Mouse (Mus musculus): Measurements from ENCODE around the gene Tshz2. TPM values are rescaled to one million over a fixed set of nuclear protein-coding genes. Genes with fewer than 3 reads are reported as not detected.

Tshz2 gene
- polyA plus RNA-seq, 1 experiment: 16.1 TPM

DNA sequence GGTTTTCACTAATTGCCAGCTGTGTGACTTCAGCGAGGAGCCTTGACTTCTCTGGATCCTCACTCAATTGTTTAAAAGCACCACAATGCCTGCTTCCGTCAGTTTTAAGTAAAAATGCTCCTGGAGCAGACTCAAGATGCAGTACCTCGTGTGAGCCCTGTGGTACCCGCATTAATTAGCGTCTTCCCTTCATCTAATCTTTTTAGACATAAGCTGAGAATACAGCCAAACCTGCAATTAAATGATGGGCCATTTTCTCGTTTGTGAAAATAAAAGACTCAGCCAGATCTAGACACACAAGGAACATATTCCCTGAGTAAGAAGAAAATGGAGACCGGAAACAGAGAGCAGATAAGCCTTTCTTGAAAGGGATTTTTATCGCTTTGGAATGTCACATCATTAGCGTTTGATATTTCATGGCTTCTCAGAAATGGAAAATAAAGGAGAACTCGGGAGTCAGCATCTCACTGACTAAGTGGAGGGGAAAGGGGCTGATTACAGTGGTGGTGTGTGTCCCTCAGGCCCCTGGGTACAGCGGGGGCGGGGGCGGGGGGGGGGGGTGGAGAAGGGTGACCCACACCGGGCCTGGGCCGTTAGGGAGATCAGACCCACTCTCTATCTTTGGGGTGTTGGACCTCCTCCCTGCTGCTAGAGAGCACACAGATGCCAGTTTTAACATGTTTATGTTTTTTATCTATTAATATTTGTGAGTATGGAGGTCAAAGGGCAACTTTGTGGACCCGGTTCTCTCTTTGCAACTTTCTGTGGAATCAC is 364.6 kb downstream of the Tshz2 start:
- Histone ChIP-seq H3K4me1 (ENCODE audit: control insufficient read depth, insufficient read depth, low read length) (no peaks in the 10 kb centered on the region), H3K27me3 (ENCODE audit: control insufficient read depth, insufficient read depth, low read length) (no peaks in the 10 kb centered on the region), H3K4me3 (replicated peaks; ENCODE audit: insufficient read depth, low read depth, low read length) (no peak overlapping the region), H3K27ac (ENCODE audit: insufficient read depth, low read length) (no peak overlapping the region)
- no peak for TF ChIP-seq POLR2A (IDR thresholded peaks at IDR 0.05; ENCODE audit: borderline replicate concordance, insufficient read depth, low read length)
- no peak for TF ChIP-seq CTCF (IDR thresholded peaks at IDR 0.05; ENCODE audit: borderline replicate concordance, insufficient read depth, low read depth, low read length)
- no peak for DNase-seq
- 61% methylated on average over 16 of the region's 16 CpGs for WGBS

- TF ChIP-seq CTCF (IDR thresholded peaks at IDR 0.05; ENCODE audit: borderline replicate concordance, insufficient read depth, low read depth, low read length) (no peak), POLR2A (IDR thresholded peaks at IDR 0.05; ENCODE audit: borderline replicate concordance, insufficient read depth, low read length) (no peak)
These were observed 366.1 kb downstream of the Tshz2 start for GRCm38 (mm10) chr2:169998878-169999337.

DNA sequence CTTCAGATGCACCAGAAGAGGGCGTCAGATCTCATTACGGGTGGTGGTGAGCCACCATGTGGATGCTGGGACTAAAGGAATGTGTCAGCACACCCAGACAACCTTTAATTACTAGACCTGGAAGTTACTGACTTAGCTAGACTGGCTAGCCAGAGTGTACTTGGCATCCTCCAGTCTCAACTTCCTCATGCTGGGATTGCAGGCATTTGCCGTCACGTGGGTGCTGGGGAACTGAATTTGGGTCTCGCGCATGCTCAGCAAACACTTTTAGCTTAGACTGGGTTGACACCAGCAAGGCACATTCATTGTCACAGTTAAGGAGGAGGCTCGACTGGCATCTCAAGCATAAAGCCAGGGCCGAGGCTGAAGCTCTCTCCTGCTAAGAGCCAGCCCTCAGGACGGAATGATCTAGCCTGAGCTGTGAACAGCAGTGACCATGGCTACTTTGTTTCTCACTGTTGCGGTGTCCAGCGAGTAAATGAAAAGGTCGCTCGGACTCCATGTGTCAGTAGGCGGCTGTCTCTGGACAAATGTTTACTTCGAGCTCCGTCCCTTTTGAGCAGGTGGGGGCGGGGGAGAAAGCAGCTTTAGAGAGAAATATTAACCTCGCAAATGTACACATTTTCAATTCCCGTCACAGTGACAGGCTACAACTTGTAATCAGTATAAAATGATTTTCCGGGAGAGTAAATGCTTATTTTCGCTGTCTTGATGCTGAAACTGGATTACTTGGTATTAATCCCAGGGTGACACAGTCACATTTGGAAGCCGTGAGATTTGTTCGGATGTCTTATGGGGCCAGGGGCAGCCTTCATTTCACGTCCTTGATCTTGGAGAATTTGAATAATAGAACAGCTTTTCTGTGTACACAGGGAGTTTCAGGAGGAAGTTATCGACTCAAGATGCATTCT is 370.0 kb downstream of the Tshz2 start:
- Histone ChIP-seq H3K27ac (ENCODE audit: insufficient read depth, low read length) (no peak overlapping the region), H3K4me3 (replicated peaks; ENCODE audit: insufficient read depth, low read depth, low read length) (peak overlapping the region; percentile 34), H3K27me3 (ENCODE audit: control insufficient read depth, insufficient read depth, low read length) (no peaks in the 10 kb centered on the region; the same call in 1 of the 2 replicates), H3K4me1 (ENCODE audit: control insufficient read depth, insufficient read depth, low read length) (no peaks in the 10 kb centered on the region)
- TF ChIP-seq CTCF (IDR thresholded peaks at IDR 0.05; ENCODE audit: borderline replicate concordance, insufficient read depth, low read depth, low read length): no peak
- peak; percentile 16; the same call in 1 of the 2 replicates for TF ChIP-seq POLR2A (IDR thresholded peaks at IDR 0.05; ENCODE audit: borderline replicate concordance, insufficient read depth, low read length)
- peak; percentile 53 to 69 for DNase-seq
- WGBS: 31% methylated on average over 25 of the region's 25 CpGs

More at GRCm38 (mm10) chr2:169998878-169999337, 366.1 kb downstream of the Tshz2 start:
- Histone ChIP-seq H3K4me1 (ENCODE audit: control insufficient read depth, insufficient read depth, low read length) (no peaks in the 10 kb centered on the region), H3K4me3 (replicated peaks; ENCODE audit: insufficient read depth, low read depth, low read length) (no peak overlapping the region), H3K27me3 (ENCODE audit: control insufficient read depth, insufficient read depth, low read length) (no peaks in the 10 kb centered on the region), H3K27ac (ENCODE audit: insufficient read depth, low read length) (no peak overlapping the region)
- no peak for DNase-seq
- WGBS: 10% methylated on average over 11 of the region's 11 CpGs

- Histone ChIP-seq H3K4me3 (replicated peaks; ENCODE audit: insufficient read depth, low read depth, low read length) (no peak overlapping the region), H3K27me3 (ENCODE audit: control insufficient read depth, insufficient read depth, low read length) (no peaks in the 10 kb centered on the region; the same call in 1 of the 2 replicates), H3K4me1 (ENCODE audit: control insufficient read depth, insufficient read depth, low read length) (no peaks in the 10 kb centered on the region), H3K27ac (ENCODE audit: insufficient read depth, low read length) (no peak overlapping the region)
- no peak for TF ChIP-seq CTCF (IDR thresholded peaks at IDR 0.05; ENCODE audit: borderline replicate concordance, insufficient read depth, low read depth, low read length)
- no peak for TF ChIP-seq POLR2A (IDR thresholded peaks at IDR 0.05; ENCODE audit: borderline replicate concordance, insufficient read depth, low read length)
- no peak for DNase-seq
- WGBS: 42% methylated on average over 8 of the region's 8 CpGs
These were observed 370.9 kb downstream of the Tshz2 start for GRCm38 (mm10) chr2:170003666-170004065.

DNA sequence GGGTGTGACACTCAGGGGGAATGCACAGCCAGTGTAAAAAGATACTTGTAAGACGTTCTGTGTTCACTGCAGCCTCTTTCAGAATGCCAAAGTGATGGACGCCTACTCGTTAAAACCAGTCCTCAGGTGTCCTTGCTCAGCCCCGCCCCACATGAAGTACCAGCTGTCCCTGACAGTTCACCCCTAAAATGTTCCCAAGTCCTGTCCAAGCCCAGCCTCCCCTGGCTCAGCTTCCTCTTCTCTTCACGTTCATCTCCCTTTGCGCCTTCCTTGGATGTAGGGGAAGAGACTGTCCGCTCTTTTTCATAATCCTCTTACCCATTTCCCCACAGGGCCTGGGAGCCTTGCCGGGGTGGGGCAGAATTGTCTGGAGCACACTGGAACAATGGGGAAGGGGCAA is 374.0 kb downstream of the Tshz2 start:
- H3K27me3 ChIP-seq (ENCODE audit: control insufficient read depth, insufficient read depth, low read length): no peaks in the 10 kb centered on the region; the same call in 1 of the 2 replicates
- H3K27ac ChIP-seq (ENCODE audit: insufficient read depth, low read length): no peak overlapping the region
- DNase-seq: no peak
- H3K4me1 ChIP-seq (ENCODE audit: control insufficient read depth, insufficient read depth, low read length): no peaks in the 10 kb centered on the region
- H3K4me3 ChIP-seq (replicated peaks; ENCODE audit: insufficient read depth, low read depth, low read length): no peak overlapping the region
- TF ChIP-seq CTCF (IDR thresholded peaks at IDR 0.05; ENCODE audit: borderline replicate concordance, insufficient read depth, low read depth, low read length) (no peak), POLR2A (IDR thresholded peaks at IDR 0.05; ENCODE audit: borderline replicate concordance, insufficient read depth, low read length) (no peak)
- 37% methylated on average over 8 of the region's 8 CpGs for WGBS

DNA sequence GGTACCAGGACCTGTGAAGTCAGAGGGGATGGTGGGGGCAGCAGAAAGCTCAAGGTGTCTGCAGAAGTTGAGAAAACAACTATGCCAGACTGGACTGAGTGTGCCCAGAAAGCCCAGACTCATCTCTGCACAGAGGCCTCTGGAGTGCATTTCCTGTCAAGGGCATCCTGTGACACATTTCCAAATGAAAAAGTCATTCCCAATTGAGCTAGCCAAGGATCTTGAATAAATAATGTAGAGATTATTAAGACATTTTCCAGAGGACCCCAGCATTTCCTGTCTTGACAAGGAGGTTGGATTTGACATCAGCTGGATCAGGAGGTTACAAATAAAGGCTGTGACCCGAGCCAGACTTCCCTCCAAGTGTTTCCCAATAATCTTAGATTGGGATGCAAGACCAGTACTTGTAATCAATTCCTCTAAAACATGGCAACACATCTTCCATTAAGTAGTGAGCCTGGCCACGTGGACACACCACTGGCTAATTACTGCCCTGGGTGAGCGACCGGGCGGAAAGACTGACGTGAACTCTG is 374.7 kb downstream of the Tshz2 start:
- H3K27ac ChIP-seq (ENCODE audit: insufficient read depth, low read length): no peak overlapping the region
- no peaks in the 10 kb centered on the region for H3K4me1 ChIP-seq (ENCODE audit: control insufficient read depth, insufficient read depth, low read length)
- TF ChIP-seq POLR2A (IDR thresholded peaks at IDR 0.05; ENCODE audit: borderline replicate concordance, insufficient read depth, low read length): no peak
- no peak for TF ChIP-seq CTCF (IDR thresholded peaks at IDR 0.05; ENCODE audit: borderline replicate concordance, insufficient read depth, low read depth, low read length)
- 76% methylated on average over 6 of the region's 6 CpGs for WGBS
- no peak for DNase-seq
- H3K4me3 ChIP-seq (replicated peaks; ENCODE audit: insufficient read depth, low read depth, low read length): no peak overlapping the region
- no peaks in the 10 kb centered on the region; the same call in 1 of the 2 replicates for H3K27me3 ChIP-seq (ENCODE audit: control insufficient read depth, insufficient read depth, low read length)

- H3K27me3 ChIP-seq (ENCODE audit: control insufficient read depth, insufficient read depth, low read length): no peaks in the 10 kb centered on the region; the same call in 1 of the 2 replicates
- TF ChIP-seq POLR2A (IDR thresholded peaks at IDR 0.05; ENCODE audit: borderline replicate concordance, insufficient read depth, low read length) (no peak), CTCF (IDR thresholded peaks at IDR 0.05; ENCODE audit: borderline replicate concordance, insufficient read depth, low read depth, low read length) (no peak)
- H3K4me3 ChIP-seq (replicated peaks; ENCODE audit: insufficient read depth, low read depth, low read length): no peak overlapping the region
- 39% methylated on average over 11 of the region's 11 CpGs for WGBS
- H3K4me1 ChIP-seq (ENCODE audit: control insufficient read depth, insufficient read depth, low read length): no peaks in the 10 kb centered on the region
- DNase-seq: no peak
- H3K27ac ChIP-seq (ENCODE audit: insufficient read depth, low read length): no peak overlapping the region
These were observed 376.9 kb downstream of the Tshz2 start for GRCm38 (mm10) chr2:170009729-170010128.
